Mouse (Mus musculus) myocyte (in vitro differentiated cells): Measurements from ENCODE around the gene Nup85.

Experiments
- CEBPB ChIP-seq: IDR thresholded peaks from 2 replicates; pipeline ENCODE4 v1.6.1; 2011; ENCODE audit warnings: mild to moderate bottlenecking, moderate library complexity; ENCODE audit not compliant: poor library complexity, insufficient read depth, severe bottlenecking
- MAX ChIP-seq: IDR thresholded peaks from one replicate; pipeline ENCODE4 v1.6.1; 2011; ENCODE audit warnings: low read depth, mild to moderate bottlenecking, control low read depth
- MYOD1 ChIP-seq, 3 experiments: IDR thresholded peaks; one replicate each; pipeline ENCODE4 v1.6.1; 2011; ENCODE audit warnings: control low read depth in 2 of 3, low read depth in 2 of 3, mild to moderate bottlenecking in 2 of 3, moderate library complexity in 1 of 3; ENCODE audit not compliant: insufficient read length in 2 of 3, control insufficient read depth in 1 of 3
- MYOG ChIP-seq, 3 experiments: IDR thresholded peaks; one replicate each; pipeline ENCODE4 v1.6.1; 2011; ENCODE audit warnings: control low read depth in 2 of 3, low read depth in 2 of 3, mild to moderate bottlenecking in 2 of 3; ENCODE audit not compliant: insufficient read length in 2 of 3, control insufficient read depth in 1 of 3, insufficient read depth in 1 of 3
- POLR2A ChIP-seq: IDR thresholded peaks from one replicate; pipeline ENCODE4 v1.6.1; 2011; ENCODE audit warnings: low read depth, mild to moderate bottlenecking, control low read depth, moderate library complexity; ENCODE audit not compliant: insufficient read length
- POLR2AphosphoS2 ChIP-seq: IDR thresholded peaks from one replicate; pipeline ENCODE4 v1.6.1; 2011; ENCODE audit warnings: low read depth, control low read depth; ENCODE audit not compliant: insufficient read length
- TCF3 ChIP-seq: IDR thresholded peaks from one replicate; pipeline ENCODE4 v1.6.1; 2011; ENCODE audit warnings: low read depth, control low read depth; ENCODE audit not compliant: insufficient read length
- USF1 ChIP-seq: IDR thresholded peaks from one replicate; pipeline ENCODE4 v1.6.1; 2011; ENCODE audit warnings: low read depth, mild to moderate bottlenecking, control low read depth, moderate library complexity

- no peak for TF ChIP-seq POLR2A
- no peak for TF ChIP-seq POLR2AphosphoS2
- no peak for TF ChIP-seq MYOG (IDR thresholded peaks at IDR 0.05; ENCODE audit: control insufficient read depth in 1 of 3, insufficient read depth in 1 of 3, insufficient read length in 2 of 3, low read depth in 2 of 3)
- TF ChIP-seq MYOD1 (IDR thresholded peaks at IDR 0.05; ENCODE audit: control insufficient read depth in 1 of 3, insufficient read length in 2 of 3, low read depth in 2 of 3): no peak
- no peak for TF ChIP-seq CEBPB
- TF ChIP-seq USF1: no peak
- no peak for TF ChIP-seq TCF3
- TF ChIP-seq MAX: no peak
Observed at GRCm38 (mm10) chr11:115538045-115538444, 26.2 kb upstream of the Nup85 start.
